Mouse (Mus musculus) CD8-positive naive resting alpha-beta T cell, adult 2 months (primary cell): ENCODE measurements around the gene Hspbap1.

ENCODE experiments used
- DNase-seq, 2 experiments: peaks; one replicate each; pipeline ENCODE4 v3.0.0; 2022; ENCODE audit warnings: low read depth in 2 of 2, low spot score in 2 of 2

Gene Hspbap1

DNA sequence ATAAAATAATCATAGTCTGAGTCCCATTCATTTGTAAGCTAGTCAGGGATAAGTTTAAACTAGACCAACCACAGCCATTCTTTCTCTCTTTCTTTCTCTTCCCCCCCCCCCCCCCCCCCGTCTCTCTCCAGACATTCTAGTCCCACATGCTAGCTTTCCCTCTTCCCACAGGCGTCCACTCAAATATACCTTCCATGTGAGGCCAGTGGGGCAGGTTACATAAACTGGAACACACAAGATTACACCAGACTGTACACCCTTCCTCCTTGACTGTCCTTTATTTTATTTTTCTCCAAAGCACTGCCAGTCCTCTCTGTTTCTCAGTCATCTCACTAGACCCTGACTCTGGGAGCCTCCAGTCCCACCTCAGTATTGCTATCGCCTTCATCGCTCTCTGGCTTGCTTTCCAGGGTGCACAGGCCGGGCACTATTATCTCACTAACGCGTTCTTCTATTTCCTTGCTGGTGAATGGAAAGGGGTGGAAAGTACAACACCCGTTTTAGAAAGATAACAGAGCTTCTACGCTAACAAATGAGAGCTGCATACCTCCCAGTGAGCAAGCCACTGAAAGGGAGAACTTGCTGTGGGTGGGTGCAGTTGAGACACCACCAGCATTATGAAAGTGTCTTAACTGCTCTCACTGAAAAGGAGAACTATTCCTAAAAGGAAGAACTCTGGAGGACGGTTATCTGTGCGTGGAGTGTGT lies 6.4 kb upstream of the Hspbap1 start:
- DNase-seq: no peak

DNA sequence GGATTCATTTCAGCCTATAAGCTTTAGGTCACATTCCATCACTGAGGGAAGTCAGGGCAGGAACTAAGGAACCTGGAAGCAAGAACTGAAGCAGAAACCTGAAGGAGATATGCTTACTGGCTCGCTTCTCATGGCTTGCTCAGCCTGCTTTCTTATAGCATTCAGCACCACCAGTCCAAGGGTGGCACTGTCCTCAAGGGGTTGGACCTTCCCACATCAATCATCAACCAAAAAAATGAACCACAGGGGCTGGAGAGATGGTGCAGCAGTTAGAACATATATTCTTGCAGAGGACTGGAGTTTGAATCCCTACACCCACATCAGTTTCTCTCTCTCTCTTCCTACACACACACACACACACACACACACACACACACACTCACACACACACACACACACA lies 5.2 kb upstream of the Hspbap1 start:
- DNase-seq: no peak

DNA sequence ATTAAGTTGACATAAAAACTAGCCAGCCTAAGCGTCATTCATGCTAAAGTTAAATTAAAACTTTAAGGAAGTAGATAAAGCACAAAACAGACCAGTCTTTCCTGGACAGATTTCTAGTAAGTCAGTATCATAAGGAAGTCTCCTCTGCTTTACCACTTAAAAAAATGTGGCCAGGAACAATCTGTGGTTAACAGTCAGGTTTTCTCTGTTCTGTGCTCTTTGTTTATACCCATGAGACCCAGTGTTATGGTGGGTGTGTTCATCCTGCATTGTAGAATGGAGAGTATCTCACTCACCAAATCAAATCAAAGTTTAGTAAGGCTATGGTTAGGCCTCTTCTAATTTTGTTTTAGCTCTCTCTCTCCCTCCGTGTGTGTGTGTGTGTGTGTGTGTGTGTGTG lies 4.7 kb upstream of the Hspbap1 start:
- DNase-seq: peak; percentile 31 to 42

DNA sequence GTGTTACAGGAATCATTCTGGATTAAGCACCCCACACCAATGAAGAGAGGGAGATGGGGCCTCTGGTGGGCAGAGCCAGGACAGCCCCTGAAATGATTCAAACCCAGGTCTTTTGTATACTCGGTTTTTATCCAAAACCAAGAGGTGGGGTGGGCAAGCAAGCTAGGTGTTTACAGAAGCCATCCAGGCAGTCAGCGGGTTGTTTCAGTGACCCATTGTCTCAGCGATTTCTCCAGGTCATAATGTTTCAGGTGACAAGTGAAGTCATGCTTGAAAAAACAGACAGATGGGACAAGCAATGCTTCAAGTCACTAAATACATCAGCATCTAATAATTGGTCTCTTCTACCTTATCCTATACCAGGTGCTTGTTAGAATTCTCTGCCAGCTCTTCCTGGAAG lies 3.8 kb upstream of the Hspbap1 start:
- DNase-seq: no peak

DNA sequence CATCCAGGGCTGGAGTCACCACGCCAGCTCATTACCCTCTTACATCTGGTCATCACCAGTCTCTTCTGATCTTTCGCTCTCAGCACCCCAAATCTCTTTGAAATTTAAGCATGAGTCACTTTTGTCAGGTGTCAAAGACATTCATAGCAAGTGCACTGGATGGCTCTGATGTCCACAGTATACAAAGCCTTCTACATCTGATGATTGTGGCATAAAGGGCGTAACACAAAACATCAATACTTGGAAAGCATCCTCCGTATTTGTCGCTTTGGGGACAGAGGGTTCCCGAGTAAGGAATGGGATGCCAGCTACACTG lies 1.7 kb upstream of the Hspbap1 start:
- peak in 1 of 2 experiments; percentile 21 for DNase-seq

DNA sequence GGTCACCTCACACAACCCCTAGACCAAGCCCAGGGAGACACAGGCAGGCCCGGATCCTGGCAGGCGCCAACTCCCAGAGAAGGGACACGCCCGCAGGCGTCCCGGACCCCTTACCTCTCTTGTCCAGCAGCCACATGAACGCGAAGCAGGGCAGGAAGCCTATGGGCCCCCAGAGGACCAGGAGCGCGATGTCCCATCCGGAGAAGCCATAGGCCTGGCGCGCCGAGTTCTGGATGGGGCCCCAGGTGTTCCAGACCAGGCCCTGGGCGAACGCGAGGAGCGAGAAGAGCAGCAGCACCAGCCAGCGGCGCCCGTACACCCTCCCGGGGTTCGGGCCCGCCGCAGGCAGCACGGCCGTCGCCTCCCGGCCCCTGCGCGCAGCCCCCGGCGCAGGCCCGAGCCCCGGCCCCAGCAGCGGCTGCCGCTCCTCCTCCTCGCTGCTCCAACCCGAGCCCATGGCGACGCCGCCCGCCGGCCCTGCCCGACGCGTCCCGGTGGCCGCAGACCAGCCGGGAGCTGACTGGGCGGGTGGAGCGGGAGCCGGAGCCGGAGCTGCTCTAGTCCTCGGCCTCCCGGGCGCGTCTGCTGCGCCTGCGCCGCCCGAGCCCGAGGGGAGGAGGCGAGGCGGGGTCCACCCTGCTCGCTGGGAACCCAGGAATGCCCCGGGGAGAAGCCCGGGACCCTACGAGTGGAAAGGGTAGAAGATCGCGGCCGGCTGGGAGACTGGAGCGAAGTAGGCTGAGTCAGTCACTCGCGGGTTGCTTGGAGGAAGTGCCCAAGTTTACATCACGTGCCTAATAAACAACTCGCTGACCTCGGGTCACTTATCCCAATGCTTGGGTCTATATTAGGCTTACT lies 1.2 kb upstream of the Hspbap1 start, which contains the start of gene Dirc2:
Gene Dirc2, minus strand, starts transcription at position 572 of the 858 bp plus-strand sequence.
- peak; percentile 31 to 46 for DNase-seq

DNA sequence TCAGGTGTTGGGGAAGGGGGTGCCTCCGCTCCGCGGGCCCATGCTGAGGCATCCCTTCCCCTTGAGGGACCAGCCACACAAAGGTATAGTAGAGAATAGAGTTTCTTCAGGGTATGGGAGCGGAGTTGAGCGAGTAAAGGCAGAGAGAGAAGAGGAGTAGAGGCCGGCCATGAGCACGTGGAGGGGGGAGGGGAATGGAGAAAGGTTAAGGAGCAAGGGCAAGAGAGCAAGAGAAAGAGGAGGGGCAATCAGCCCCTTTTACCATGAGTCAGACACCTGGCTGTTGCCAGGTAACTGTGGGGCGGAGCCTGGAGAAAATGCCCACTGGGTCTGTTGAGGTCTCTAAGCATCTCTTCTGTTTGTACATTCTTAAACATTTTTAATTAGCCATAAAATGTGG lies 966 bp downstream of the Hspbap1 start:
- DNase-seq: no peak

DNA sequence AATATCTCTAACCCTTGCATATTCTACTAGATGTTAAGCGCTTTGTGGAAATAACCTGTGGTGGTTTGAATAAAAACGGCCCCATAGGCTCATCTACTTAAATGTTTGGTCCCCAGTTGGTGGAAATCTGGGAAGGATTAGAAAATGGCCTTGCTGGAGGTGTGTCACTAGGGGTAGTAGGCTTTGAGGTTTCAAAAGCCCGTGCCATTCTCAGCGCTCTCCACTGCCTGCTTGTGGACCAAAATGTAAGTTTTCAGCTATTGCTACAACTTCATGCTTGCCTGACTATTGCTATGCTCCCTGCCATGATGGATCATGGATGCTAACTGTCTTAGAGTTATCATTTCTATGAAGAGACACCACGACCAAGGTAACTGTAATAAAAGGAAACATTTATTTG lies 1.4 kb downstream of the Hspbap1 start:
- no peak for DNase-seq

DNA sequence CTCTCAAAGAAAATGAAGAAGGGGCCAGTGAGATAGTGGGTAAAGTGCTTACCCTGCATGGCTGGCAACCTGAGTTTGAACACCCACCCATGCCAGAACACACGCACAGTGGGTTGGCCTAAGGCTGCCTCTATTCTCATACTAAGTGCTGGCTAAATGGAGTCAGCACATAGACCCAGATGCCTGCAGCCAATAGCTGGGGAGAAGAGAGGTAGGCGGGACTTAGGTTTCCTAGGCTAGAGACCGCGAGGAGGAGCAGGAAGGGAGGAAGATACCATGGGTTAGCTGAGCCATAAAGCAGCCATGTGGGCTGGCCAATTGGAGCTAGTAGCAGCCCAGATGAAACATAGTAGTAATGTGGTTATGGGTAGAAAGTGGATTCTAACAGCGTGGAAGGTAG lies 2.4 kb downstream of the Hspbap1 start:
- no peak for DNase-seq

DNA sequence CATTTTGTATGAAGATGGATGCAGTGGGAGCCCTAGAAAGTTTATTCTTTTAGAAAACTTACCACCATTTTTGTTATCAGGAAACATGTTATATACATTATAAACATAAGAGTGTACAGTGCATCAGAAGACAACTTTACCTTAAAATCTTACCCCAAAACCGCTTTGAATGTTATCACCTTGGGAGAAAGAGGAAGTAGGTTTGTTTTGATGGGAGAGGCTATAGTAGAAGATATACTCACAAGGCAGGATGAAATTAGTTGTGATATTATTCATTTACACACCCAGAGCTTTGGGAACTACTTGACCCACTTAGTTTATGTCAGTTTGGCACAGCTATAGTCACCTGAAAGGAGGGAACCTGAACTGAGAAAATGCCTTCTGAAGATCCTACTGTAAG lies 5.7 kb downstream of the Hspbap1 start:
- no peak for DNase-seq

DNA sequence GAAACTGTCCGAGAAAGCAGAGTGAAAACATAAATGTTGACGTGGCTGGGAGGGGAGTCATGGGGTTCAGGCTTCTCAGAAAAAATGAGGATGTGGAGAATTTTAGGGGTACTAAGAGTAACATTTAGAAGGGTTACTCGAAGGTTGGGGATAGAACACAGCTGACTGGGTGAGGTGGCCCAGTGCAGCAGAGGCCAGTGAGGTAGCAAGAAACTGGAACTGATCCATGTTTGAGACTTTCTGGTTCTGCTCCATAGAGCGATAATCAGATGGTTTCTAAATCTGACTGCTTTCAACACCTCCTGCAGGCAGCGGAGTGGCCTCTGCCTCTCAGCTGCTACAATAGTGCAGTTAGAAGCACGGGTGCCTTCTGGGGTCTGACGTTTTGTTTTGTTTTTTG lies 6.6 kb downstream of the Hspbap1 start:
- DNase-seq: no peak

DNA sequence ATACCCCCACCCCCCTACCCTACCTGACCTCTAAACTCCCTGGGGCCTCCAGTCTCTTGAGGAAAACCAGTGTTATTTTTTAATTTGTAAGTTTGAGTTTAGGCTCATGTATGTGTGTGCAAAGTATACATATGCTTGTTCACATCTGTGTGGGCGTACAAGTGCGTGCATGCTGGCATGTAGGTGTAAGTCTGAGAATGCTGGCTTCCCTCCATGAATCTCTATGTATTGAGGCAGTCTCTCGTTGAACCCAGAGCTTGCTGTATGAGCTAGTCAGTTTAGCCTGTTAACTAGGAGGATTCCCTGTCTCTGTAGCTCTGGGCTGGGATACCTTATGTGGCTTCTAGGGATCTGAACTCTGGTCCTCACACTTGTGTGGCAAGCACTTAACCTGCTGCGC lies 7.6 kb downstream of the Hspbap1 start:
- no peak for DNase-seq

DNA sequence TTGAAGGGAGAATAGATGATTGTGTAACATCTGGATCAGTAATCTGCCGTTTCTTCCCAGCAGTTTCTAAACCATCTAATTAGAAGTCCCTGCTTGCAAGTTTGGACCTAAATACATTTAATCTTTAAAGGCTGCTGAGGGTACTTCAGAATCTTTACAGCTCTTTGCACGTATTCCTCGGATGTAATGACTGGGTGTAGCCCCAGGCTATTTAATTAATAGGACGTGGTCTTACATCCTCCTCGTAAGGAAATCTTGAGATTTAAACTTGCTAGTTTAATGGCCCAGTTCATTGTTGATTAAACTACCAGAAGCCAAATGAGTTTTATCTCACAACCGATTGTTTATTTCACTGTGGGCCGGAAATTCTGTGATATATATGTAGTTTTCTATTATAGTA lies 9.5 kb downstream of the Hspbap1 start:
- no peak for DNase-seq

DNA sequence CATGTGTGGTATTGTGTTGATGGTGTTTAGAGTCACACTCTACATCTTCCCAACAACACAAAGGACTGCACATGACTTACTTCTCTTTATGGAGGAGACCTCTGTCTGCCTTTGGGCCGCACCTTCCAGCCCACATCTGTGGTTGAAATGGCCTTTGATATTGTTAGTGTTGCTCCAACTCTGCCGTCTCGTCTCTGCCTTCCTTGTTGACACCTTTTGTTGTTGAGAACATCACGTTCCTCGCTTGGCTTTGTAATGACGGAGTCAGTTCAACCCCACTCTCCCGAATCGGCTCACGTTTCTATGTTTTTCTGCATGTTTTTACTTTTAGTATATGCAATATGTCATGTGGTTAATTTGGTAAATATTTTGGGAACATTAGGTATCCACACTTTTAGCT lies 10.9 kb downstream of the Hspbap1 start:
- DNase-seq: no peak

DNA sequence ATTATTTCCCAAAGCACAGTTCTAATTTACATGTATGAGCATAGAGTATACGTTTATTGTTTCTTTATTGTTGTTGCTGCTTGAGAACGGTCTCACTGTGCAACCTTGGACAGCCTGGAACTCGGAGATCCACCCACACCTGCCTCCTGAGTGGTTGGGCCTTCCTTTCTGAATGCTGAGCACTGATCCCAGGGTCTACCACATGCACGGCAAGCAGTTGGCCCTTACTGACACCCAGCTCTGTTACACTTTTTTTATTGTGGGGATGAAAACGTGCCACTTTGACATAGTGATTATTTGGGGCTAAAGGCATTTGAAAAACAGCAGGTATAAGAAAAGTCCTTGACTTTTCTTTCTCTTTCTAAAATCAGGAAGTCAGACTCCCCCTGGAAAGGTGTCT lies 11.5 kb downstream of the Hspbap1 start:
- no peak for DNase-seq

DNA sequence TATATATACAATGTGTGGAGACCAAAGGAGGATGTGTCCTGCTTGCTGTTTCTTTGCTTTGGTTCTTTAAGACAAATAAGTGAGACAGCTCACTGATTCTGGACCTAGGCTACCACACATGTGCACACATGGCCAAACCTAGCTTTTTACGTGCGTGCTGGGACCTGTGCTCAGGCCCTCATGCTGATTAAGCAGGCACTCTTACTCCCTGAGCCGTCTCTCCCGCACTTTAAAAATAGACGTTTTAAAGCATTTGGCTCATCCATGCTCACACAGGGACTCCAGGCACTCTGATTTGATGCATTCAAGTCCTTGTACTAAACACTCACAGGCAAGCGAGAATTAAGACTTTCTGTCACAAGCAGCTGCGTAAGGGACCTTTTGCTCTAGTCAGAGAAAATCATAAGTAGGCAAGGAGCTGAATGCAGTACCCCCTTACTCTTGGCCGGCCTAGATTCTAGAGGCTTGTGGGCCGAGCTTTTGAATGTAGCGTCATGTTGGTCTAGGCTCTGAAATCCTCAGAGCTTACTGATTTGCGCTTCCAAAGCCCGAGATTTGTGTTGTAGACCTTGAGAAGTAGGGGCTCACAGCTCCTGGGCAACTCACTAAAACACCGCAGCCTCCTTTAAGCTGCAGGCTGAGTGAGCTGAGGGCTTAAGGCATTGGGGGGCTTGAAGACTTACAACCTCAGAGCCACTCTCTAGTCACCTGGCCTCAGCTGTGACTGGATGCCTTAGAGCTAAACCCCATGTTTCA lies 12.5 kb downstream of the Hspbap1 start:
- DNase-seq: no peak

DNA sequence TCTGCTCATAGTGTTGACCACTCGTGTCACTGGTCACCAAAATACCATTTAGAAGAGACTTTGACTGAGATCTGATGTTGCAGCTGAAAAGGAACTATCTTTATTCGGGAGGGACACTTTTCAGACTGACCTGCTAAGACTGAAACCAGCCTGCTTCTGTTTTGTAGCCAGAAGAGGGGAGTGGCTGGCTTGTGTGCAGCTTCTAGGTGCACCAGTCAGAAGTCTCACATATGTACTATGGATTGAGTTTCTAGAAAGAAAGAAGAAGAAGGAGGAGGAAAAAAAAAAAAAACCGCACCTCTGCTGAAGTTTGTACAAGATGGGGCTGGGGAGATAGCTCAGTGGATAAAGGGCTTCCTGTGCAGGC lies 13.0 kb downstream of the Hspbap1 start:
- no peak for DNase-seq

DNA sequence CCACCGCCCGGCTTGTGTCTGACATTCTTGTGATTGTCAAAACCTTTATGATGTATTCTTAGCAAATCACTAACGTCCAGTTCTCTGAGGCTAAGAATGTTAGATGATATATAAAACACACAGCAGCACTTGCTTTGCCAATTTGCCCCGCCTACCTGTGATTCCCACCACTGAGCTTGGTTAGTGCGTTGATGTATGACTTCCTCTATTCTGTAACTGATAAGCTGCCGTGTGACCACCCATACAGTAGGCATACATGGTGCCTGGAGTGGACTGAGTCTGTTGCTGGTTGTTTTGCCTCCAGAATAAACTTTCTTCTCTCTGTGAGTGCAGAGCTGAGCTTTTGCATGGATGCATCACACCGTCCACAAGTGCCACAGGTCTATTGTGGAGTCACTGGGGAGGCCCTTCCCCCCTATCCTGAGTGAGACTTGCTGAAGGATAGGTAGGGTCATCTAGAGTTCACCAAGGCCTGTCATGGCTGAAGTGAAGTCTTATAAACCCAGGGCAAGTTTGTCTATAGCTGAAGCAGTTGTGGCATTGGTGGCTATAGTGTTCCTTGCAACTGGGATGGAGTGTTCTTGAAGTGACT lies 14.1 kb downstream of the Hspbap1 start:
- DNase-seq: no peak

DNA sequence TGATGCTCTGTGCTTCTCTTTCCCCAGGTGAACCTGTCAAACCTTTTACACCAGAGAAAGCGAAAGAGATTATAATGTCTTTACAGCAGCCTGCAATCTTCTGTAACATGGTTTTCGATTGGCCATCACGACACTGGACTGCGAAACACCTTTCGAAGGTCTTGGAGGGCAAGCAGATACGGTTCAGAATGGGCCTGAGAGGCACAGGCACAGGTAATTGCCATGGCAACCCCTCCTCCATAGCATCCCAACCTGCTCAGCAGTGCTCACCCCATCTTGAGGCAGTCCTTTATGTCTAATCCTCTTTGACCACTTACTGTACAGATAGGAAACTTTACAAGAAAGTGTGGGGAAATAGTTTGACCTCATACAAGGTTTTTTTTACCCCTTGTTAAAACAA lies 17.0 kb downstream of the Hspbap1 start:
- no peak for DNase-seq

DNA sequence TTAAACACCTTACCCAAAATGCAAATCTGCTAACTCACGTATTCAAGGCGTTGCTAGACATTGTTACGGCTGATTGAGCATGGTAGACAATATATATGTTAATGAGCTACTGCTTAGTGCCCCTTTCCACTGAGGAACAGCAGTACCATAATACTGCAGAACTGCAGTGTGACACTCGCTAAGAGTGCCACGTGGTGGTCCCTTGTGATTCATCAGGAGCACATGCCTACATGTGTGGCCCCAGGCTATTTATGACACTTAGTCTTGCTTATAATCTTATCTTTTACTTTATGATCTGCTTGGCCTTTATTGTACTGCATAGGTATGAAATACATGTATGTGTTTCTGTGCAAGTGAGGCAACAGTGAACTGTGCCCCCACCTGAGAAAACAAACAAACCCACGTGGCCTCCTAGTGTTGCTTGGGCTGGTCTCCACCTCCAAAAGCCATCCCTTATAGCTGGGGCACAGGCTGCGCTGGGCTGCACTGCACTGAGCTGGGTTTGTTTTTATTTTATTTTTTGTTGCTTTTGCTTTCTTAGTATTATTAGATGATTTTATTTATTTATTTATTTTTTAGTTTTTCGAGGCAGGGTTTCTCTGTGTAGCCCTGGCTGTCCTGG lies 17.5 kb downstream of the Hspbap1 start:
- DNase-seq: no peak

DNA sequence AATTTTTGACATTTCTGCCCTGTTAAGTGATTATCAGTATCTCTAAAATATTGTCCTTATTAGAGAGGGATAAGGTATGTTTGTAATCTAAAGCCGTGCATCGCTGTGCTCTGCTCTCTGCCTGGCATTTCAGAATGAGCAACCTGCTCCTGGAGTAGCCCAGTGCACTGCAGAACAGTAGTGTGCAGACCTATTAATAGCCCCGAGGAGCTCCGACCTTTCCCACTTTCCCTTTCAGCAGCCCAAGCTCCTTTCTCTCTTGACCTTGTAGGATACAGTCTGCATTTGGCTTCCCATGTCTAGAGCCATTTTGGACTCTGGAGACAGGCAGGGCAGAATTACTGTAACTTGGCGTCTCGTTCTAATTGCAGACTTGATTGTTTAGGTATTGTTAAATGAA lies 18.2 kb downstream of the Hspbap1 start:
- DNase-seq: no peak
